Mouse (Mus musculus) left cerebral cortex, adult 2 months (tissue): ENCODE data around the gene Fmnl3. TPM values are rescaled to one million over a fixed set of nuclear protein-coding genes. Genes with fewer than 3 reads are reported as not detected.

Experiments
- DNase-seq, 2 experiments: peaks; one replicate each; pipeline ENCODE4 v3.0.0; 2021 to 2022; ENCODE audit warnings: low spot score in 2 of 2, mixed read lengths in 1 of 2; ENCODE audit errors: extremely low spot score in 1 of 2
- H3K27ac ChIP-seq: fragments of 200-600 bp; 2 replicates; pipeline ENCODE4 v1.8.1; 2022
- H3K4me3 ChIP-seq: fragments of 200-600 bp; 2 replicates; pipeline ENCODE4 v1.8.1; 2022
- CTCF ChIP-seq: fragments of 200-600 bp; IDR thresholded peaks from 2 replicates; pipeline ENCODE4 v1.8.1; 2022; ENCODE audit warnings: antibody characterized with exemption, mild to moderate bottlenecking, moderate library complexity
- intact Hi-C: fragments of 180-260 bp; cut with DNase I; formaldehyde crosslinking; loops from one replicate; pipeline ENCODE4 v1.15.1; 2025
- total RNA-seq, 2 experiments: library from RNA; stranded (reverse); gene quantifications; 2 replicates each; pipeline ENCODE4 v1.2.3; 2021

Fmnl3 gene
- total RNA-seq, 2 experiments from 2014 or later: 10.0 to 11.4 TPM

GRCm38 (mm10) chr15:99399503-99400245 lies 29.4 kb upstream of the Fmnl3 start:
- Histone ChIP-seq H3K4me3 (no peak overlapping the region), H3K27ac (no peak overlapping the region)
- no peak for DNase-seq
- no peak for TF ChIP-seq CTCF
- intact Hi-C loops: no loop called here

- TF ChIP-seq CTCF: no peak
- no peak overlapping the region for H3K27ac ChIP-seq
- intact Hi-C loops: no loop called here
- no peak for DNase-seq
- H3K4me3 ChIP-seq: no peak overlapping the region
Measured at GRCm38 (mm10) chr15:99397622-99398021, 27.3 kb upstream of the Fmnl3 start.

GRCm38 (mm10) chr15:99396875-99397274 lies 26.6 kb upstream of the Fmnl3 start:
- TF ChIP-seq CTCF: no peak
- DNase-seq: no peak
- intact Hi-C loops: no loop called here
- H3K4me3 ChIP-seq: no peak overlapping the region
- no peak overlapping the region for H3K27ac ChIP-seq

- Histone ChIP-seq H3K27ac (no peak overlapping the region), H3K4me3 (no peak overlapping the region)
- no peak for DNase-seq
- no peak for TF ChIP-seq CTCF
- intact Hi-C loops: no loop called here
Measured at GRCm38 (mm10) chr15:99396462-99396861, 26.2 kb upstream of the Fmnl3 start.

DNA sequence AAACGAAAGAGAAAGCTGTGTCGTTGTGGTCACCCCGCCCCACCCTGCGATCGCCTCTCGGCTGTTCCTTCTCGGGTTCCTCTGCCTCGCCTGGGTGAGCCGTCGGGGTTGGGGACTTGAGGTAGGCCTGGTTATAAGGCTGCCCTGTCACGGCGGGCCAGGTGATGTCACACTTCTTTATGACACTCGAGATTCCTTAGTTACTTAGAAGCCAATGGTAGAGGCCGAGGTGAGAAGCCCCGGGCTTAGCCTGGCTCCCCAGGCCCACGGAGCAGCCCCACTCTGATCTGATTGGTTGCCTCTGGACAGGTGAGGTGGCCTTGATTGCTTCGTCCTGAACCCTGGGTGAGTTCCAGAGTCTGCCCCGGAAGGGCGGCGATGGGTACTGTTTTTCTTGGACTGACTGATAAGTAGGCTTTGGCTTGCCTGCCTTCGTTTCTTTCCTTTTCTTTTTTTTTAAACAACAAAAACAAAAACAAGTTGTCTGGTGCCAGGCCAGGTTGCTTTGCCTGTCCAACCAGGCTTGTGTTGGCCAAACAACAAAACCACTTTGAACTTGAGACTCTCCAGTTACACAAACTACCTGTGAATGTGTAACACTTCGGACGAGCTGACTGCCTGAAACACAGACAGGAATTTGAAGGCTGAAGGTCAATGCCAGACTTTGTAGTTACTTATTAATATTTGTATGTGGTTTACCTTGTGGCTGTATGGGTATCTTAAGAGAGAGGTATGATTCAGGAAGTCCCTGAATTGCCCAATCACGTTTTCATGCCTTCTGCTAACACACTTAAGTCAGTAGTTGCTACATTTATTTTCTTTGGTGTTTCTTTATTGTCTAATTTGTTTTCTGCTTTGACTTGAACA lies 23.3 kb upstream of the Fmnl3 start:
- no peak for TF ChIP-seq CTCF
- no peak for DNase-seq
- H3K4me3 ChIP-seq: peak overlapping the region; percentile 87
- intact Hi-C loops: no loop called here
- peak overlapping the region; percentile 95 for H3K27ac ChIP-seq

- TF ChIP-seq CTCF: no peak
- peak within 1 kb of the TSS; percentile 95 for H3K27ac ChIP-seq
- intact Hi-C loops: no loop called here
- DNase-seq: peak; percentile 98 to 99
- peak within 1 kb of the TSS; percentile 87 for H3K4me3 ChIP-seq
Measured at GRCm38 (mm10) chr15:99392486-99393385, 22.5 kb upstream of the Fmnl3 start, which contains the start of gene Tmbim6. Tmbim6 (plus strand) TSS chr15:99392882.

DNA sequence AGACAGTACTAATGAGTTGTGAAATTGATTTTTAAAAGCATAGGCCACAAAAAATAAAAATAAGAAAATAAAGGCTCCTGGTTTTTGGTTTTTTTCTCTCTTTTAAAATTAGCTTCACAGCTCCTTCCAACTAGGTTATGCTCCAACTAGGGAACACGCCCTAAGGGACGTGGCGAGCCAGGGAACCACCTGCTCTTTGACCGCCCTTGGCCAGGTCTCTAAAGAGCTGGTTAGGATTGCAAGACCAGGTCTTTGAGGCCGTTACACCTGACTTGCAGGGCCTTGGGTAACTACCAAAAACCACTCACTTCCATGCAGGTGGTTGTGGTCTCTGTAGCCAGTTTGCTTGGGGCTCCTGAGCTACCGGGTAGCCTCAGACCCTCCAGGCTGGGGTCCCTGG lies 21.7 kb upstream of the Fmnl3 start:
- Histone ChIP-seq H3K4me3 (no peak overlapping the region; the same call in 1 of the 2 replicates), H3K27ac (peak overlapping the region; percentile 66)
- no peak for DNase-seq
- intact Hi-C loops: no loop called here
- no peak for TF ChIP-seq CTCF

GRCm38 (mm10) chr15:99390472-99391401 lies 20.5 kb upstream of the Fmnl3 start:
- Histone ChIP-seq H3K27ac (no peak overlapping the region), H3K4me3 (no peak overlapping the region)
- DNase-seq: no peak
- TF ChIP-seq CTCF: no peak
- intact Hi-C loops: no loop called here

- intact Hi-C loops: no loop called here
- H3K27ac ChIP-seq: no peak overlapping the region
- TF ChIP-seq CTCF: no peak
- no peak overlapping the region for H3K4me3 ChIP-seq
- no peak for DNase-seq
Measured at GRCm38 (mm10) chr15:99387976-99388375, 17.7 kb upstream of the Fmnl3 start.

DNA sequence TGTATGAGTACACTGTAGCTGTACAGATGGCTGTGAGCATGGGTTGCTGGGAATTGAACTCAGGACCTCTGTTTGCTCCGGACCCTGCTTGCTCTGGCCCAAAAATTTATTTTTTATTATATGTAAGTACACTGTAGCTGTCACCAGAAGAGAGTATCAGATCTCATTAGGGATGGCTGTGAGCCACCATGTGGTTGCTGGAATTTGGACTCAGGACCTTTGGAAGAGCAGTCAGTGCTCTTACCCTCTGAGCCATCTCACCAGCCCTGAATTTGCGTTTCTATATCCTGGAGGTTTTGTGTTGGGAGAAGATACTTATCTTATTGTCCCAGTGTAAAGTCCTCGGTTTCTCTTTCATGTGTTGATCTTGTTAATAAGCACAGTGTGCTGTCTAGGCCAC lies 16.5 kb upstream of the Fmnl3 start:
- intact Hi-C loops: no loop called here
- Histone ChIP-seq H3K4me3 (no peak overlapping the region), H3K27ac (no peak overlapping the region)
- no peak for TF ChIP-seq CTCF
- no peak for DNase-seq
